Mouse (Mus musculus) hindbrain, embryonic 14.5 days (tissue): ENCODE data around the gene AI597479. TPM values are rescaled to one million over a fixed set of nuclear protein-coding genes. Genes with fewer than 3 reads are reported as not detected.

Experiments used
- ATAC-seq: fragments of 200-750 bp; cut with Nextera tagmentation; 2 replicates; pipeline ENCODE4 v1.8.0; 2017; ENCODE audit warnings: moderate number of reproducible peaks, mild to moderate bottlenecking, moderate TSS enrichment, moderate library complexity; ENCODE audit not compliant: low FRiP score
- DNase-seq: peaks from one replicate; pipeline ENCODE4 v3.0.0-alpha.2; 2015; ENCODE audit warnings: low spot score
- H3K27ac ChIP-seq: fragments of 300-500 bp; sonication (generic); 2 replicates; pipeline ENCODE4 v1.5.1; 2014; ENCODE audit warnings: mild to moderate bottlenecking, moderate library complexity
- H3K27me3 ChIP-seq: fragments of 300-500 bp; sonication (generic); 2 replicates; pipeline ENCODE4 v1.6.1; 2014; ENCODE audit warnings: mild to moderate bottlenecking, low read length, mixed read lengths; ENCODE audit not compliant: control insufficient read depth, insufficient read depth
- H3K36me3 ChIP-seq: fragments of 300-500 bp; sonication (generic); replicated peaks from 2 replicates; pipeline ENCODE4 v1.6.1; 2014; ENCODE audit not compliant: control insufficient read depth, insufficient read depth
- H3K4me1 ChIP-seq: fragments of 300-500 bp; sonication (generic); replicated peaks from 2 replicates; pipeline ENCODE4 v1.6.1; 2014; ENCODE audit warnings: antibody characterized with exemption, low read length, mixed read lengths; ENCODE audit not compliant: control insufficient read depth, insufficient read depth
- H3K4me2 ChIP-seq: fragments of 300-500 bp; sonication (generic); replicated peaks from 2 replicates; pipeline ENCODE4 v1.6.1; 2014; ENCODE audit warnings: mild to moderate bottlenecking, moderate library complexity
- H3K4me3 ChIP-seq: fragments of 300-500 bp; sonication (generic); replicated peaks from 2 replicates; pipeline ENCODE4 v1.5.1; 2014; ENCODE audit warnings: mild to moderate bottlenecking, low read length
- H3K9ac ChIP-seq: fragments of 300-500 bp; sonication (generic); 2 replicates; pipeline ENCODE4 v1.6.1; 2014
- H3K9me3 ChIP-seq: fragments of 300-500 bp; sonication (generic); 2 replicates; pipeline ENCODE4 v1.6.1; 2016; ENCODE audit warnings: low read length; ENCODE audit not compliant: control insufficient read depth
- WGBS: fragments of 180-500 bp; shearing (Covaris S2); extraction: QIAGEN DNeasy Blood & Tissue Kit; methylation state at CpG from one replicate; pipeline ENCODE4 v1.1.7; 2014; 5-methylcytosine and 5-hydroxymethylcytosine counted together
- polyA plus RNA-seq: library from polyadenylated mRNA; unstranded; fragments of >200 nt; fragmentation: Nextera tagmentation; extraction: Ambion mirVana; gene quantifications from 2 replicates; pipeline ENCODE4 v1.2.1, GENCODE M21; 2014

AI597479 gene
- polyA plus RNA-seq, 1 experiment from 2014 or later = 48.3 TPM

- Histone ChIP-seq H3K4me2 (no peak overlapping the region), H3K27ac (no peak overlapping the region), H3K27me3 (no peaks in the 10 kb centered on the region), H3K36me3 (no peaks in the 10 kb centered on the region; the same call in 1 of the 2 replicates), H3K9me3 (no peaks in the 10 kb centered on the region), H3K4me3 (no peak overlapping the region), H3K4me1 (no peaks in the 10 kb centered on the region), H3K9ac (no peak overlapping the region)
- DNase-seq (no peak), ATAC-seq (no peak)
- 56% methylated on average over 2 of the region's 2 CpGs for WGBS
These were observed 49.0 kb downstream of the AI597479 start for GRCm38 (mm10) chr1:43147474-43147873.

DNA sequence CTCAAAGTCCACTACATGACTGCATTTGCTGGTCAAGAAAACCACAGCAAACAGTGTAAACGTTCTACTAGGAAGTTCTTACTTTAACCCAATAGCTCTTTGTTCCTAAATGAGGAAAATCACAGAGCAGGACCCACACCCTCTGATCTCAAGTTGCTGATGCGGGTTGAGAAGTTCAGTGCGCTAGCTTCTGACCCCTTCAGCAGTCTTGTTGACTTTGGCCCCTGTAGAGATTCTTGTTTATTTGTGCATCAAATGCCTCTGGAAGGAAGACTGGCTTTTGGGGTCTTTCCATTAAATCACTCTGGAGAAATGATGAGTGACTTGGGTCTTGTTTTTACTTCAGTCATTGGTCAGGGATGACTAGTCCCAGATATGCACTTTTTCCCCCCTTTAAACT lies 51.7 kb downstream of the AI597479 start:
- no peak for ATAC-seq
- Histone ChIP-seq H3K4me1 (no peaks in the 10 kb centered on the region), H3K4me2 (no peak overlapping the region), H3K9me3 (no peaks in the 10 kb centered on the region), H3K36me3 (no peaks in the 10 kb centered on the region; the same call in 1 of the 2 replicates), H3K27me3 (no peaks in the 10 kb centered on the region), H3K4me3 (no peak overlapping the region), H3K9ac (no peak overlapping the region), H3K27ac (no peak overlapping the region)
- WGBS = 78% methylated on average over 3 of the region's 3 CpGs
- no peak for DNase-seq

GRCm38 (mm10) chr1:43152626-43153025 lies 54.1 kb downstream of the AI597479 start:
- H3K27me3 ChIP-seq = no peaks in the 10 kb centered on the region
- no peaks in the 10 kb centered on the region for H3K9me3 ChIP-seq
- H3K4me3 ChIP-seq = no peak overlapping the region
- H3K27ac ChIP-seq = no peak overlapping the region
- ATAC-seq (no peak), DNase-seq (no peak)
- H3K36me3 ChIP-seq = no peaks in the 10 kb centered on the region; the same call in 1 of the 2 replicates
- WGBS = 91% methylated on average over 4 of the region's 4 CpGs
- H3K9ac ChIP-seq = no peak overlapping the region
- H3K4me2 ChIP-seq = no peak overlapping the region
- no peaks in the 10 kb centered on the region for H3K4me1 ChIP-seq

DNA sequence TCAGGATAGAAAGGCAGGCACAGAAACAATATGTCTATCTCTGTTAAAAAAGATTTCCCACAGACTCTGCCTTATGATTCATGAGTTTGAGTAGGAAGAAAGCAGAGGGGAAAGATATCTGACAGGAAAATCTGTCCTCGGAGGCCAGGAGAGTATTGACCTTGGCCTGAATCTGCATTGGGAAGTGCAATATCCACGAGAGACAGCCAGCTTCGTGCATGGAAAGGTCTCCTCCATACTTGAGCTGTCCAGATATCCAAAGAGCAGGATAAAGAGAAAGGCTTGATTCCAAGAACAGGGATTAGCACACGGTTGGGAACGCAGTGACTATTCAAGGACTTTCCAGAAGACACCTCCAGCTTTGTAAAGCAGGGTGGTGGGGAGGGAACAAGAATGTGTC lies 55.0 kb downstream of the AI597479 start:
- Histone ChIP-seq H3K36me3 (no peaks in the 10 kb centered on the region; the same call in 1 of the 2 replicates), H3K4me3 (no peak overlapping the region), H3K4me1 (no peaks in the 10 kb centered on the region), H3K4me2 (no peak overlapping the region), H3K27ac (no peak overlapping the region), H3K9ac (no peak overlapping the region), H3K9me3 (no peaks in the 10 kb centered on the region), H3K27me3 (no peaks in the 10 kb centered on the region)
- 85% methylated on average over 5 of the region's 5 CpGs for WGBS
- DNase-seq (no peak), ATAC-seq (no peak)

DNA sequence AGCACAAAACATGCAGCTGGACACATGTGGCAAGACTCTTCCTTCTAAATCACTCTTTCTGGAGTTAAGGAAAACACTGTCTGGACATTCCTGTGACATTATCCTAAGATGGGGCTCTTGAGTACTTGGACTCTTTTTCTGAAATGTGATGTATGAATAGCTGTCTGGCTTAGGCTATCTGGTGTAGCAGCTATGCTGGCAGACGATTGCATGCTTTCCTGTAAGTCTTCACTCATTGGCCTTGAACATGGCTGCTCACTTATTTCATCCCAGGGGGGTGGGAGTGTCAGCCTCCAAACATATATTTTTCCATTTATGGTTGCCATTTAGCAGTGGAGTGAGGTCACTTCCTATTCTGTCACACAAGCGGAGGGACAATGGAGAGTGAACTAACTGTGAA lies 56.0 kb downstream of the AI597479 start:
- Histone ChIP-seq H3K4me1 (no peaks in the 10 kb centered on the region), H3K27ac (no peak overlapping the region), H3K9ac (no peak overlapping the region), H3K4me2 (no peak overlapping the region), H3K4me3 (no peak overlapping the region), H3K27me3 (no peaks in the 10 kb centered on the region), H3K36me3 (no peaks in the 10 kb centered on the region; the same call in 1 of the 2 replicates), H3K9me3 (no peaks in the 10 kb centered on the region)
- WGBS = 69% methylated on average over 2 of the region's 2 CpGs
- no peak for DNase-seq
- no peak for ATAC-seq

DNA sequence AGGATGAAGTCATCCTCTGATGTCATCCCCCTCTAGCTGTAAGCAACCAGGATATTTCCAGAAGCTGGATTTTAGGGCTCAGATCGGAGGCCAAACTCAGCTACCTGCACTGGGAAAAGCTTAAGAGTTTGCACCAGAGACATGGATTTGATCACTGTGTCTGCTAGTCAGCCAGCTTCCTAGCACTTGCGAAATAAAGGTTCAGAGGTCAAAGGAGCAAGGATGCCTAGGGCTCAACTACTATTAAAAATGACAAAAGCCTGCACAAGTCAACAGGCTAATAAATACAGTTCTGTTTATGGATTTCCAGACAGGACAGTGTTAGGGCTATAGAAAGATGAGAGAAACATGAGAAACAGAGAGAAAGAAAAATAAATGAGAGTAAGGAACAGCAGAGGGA lies 59.4 kb downstream of the AI597479 start:
- no peak overlapping the region for H3K9ac ChIP-seq
- no peaks in the 10 kb centered on the region for H3K4me1 ChIP-seq
- H3K4me3 ChIP-seq = no peak overlapping the region
- H3K27ac ChIP-seq = no peak overlapping the region
- DNase-seq = no peak
- WGBS = 93% methylated on average over 2 of the region's 2 CpGs
- H3K4me2 ChIP-seq = no peak overlapping the region
- H3K27me3 ChIP-seq = no peaks in the 10 kb centered on the region
- H3K36me3 ChIP-seq = no peaks in the 10 kb centered on the region
- no peak for ATAC-seq
- no peaks in the 10 kb centered on the region for H3K9me3 ChIP-seq

DNA sequence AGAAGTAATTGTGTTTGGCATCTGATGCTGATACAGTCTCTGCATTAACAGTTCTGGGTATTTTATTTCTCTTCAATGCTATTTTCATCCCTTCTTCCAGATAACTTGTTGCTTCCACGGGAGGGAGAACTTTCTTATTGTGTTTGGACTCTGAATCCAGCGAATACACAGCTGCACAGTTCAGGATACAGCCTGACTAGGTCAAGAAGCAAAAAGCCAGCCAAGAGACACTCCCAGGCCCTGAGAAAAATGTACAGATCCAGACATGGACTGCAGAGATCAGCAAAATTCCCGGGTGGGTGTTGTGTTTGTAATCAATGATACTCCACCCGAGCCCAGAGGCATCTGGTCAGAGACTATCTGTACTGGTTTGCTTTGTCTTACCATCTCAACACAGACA lies 60.9 kb downstream of the AI597479 start:
- H3K4me2 ChIP-seq = no peak overlapping the region
- H3K27ac ChIP-seq = no peak overlapping the region
- H3K9ac ChIP-seq = no peak overlapping the region
- H3K9me3 ChIP-seq = no peaks in the 10 kb centered on the region
- DNase-seq (no peak), ATAC-seq (no peak)
- H3K4me3 ChIP-seq = no peak overlapping the region
- H3K27me3 ChIP-seq = no peaks in the 10 kb centered on the region
- H3K36me3 ChIP-seq = no peaks in the 10 kb centered on the region
- H3K4me1 ChIP-seq = 0 out of 2 replicates have a peak, but pooled peaks cover 4% of the 10 kb centered on the region
- WGBS = 72% methylated on average over 4 of the region's 4 CpGs

- 82% methylated on average over 3 of the region's 3 CpGs for WGBS
- Histone ChIP-seq H3K4me3 (no peak overlapping the region), H3K9me3 (no peaks in the 10 kb centered on the region), H3K36me3 (no peaks in the 10 kb centered on the region), H3K9ac (no peak overlapping the region), H3K4me1 (0 out of 2 replicates have a peak, but pooled peaks cover 4% of the 10 kb centered on the region), H3K27me3 (no peaks in the 10 kb centered on the region), H3K4me2 (peak overlapping the region; percentile 61), H3K27ac (no peak overlapping the region)
- DNase-seq (no peak), ATAC-seq (no peak)
These were observed 63.9 kb downstream of the AI597479 start for GRCm38 (mm10) chr1:43162394-43162793.

DNA sequence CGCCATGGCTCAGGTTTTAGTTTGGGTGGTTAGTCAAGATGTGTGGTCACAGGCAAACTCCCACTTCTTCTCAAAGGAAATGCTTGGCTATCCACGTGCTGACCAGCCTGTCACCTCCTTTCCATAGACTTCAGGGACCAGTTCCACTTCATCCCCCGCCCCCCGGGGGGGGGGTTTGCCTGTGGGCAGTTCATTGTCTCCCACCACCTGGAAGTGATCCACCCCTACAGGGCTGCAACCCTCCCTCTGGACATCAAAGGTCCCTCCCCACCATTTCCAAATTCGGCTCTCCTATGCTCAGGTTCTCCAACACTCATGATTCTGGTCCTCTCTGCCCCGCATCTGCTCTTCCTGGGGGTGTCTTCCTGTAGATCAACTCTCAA lies 64.6 kb downstream of the AI597479 start:
- peak overlapping the region; percentile 61 for H3K4me2 ChIP-seq
- H3K36me3 ChIP-seq = no peaks in the 10 kb centered on the region
- H3K27ac ChIP-seq = no peak overlapping the region
- H3K9ac ChIP-seq = peak overlapping the region; percentile 76
- ATAC-seq (peak; percentile 28), DNase-seq (no peak)
- 3% methylated on average over 5 of the region's 6 CpGs for WGBS
- 0 out of 2 replicates have a peak, but pooled peaks cover 4% of the 10 kb centered on the region for H3K4me1 ChIP-seq
- H3K4me3 ChIP-seq = peak overlapping the region; percentile 56
- H3K27me3 ChIP-seq = no peaks in the 10 kb centered on the region
- no peaks in the 10 kb centered on the region for H3K9me3 ChIP-seq
